Mouse (Mus musculus) bone marrow, adult 2 months (tissue): Measurements from ENCODE around the gene Zbtb11.

Experiments
- CTCF ChIP-seq: fragments of 200-500 bp; IDR thresholded peaks from 2 replicates; pipeline ENCODE4 v1.5.1; 2011; ENCODE audit warnings: low read length, control low read depth; ENCODE audit not compliant: control insufficient read depth, insufficient read depth
- POLR2A ChIP-seq: fragments of 200-500 bp; IDR thresholded peaks from 2 replicates; pipeline ENCODE4 v1.6.1; 2011; ENCODE audit warnings: low read depth, mild to moderate bottlenecking, control low read depth, low read length, borderline replicate concordance; ENCODE audit not compliant: control insufficient read depth

GRCm38 (mm10) chr16:56008862-56009261 lies 35.2 kb downstream of the Zbtb11 start:
- TF ChIP-seq CTCF: no peak
- no peak for TF ChIP-seq POLR2A
